Mouse (Mus musculus): ENCODE data around the gene Gm10334. TPM values are rescaled to one million over a fixed set of nuclear protein-coding genes. Genes with fewer than 3 reads are reported as not detected.
"Not testable (repeated sequence)": the region's sequence is repeated elsewhere in the genome, so short reads cannot be mapped to it uniquely, and the experiment has no call there.

The Gm10334 gene
- not detected in 2 replicates for total RNA-seq (2017)

- not testable (repeated sequence) for ATAC-seq (replicated peaks in 1 of 2; ENCODE audit: insufficient read depth in 1 of 2, low FRiP score in 2 of 2, low TSS enrichment in 1 of 2, low read depth in 1 of 2, poor library complexity in 2 of 2, severe bottlenecking in 2 of 2)
Measured at GRCm38 (mm10) chr6:41446045-41446444, at the start of gene Gm10334. Gm10334 (minus strand) TSS chr6:41446145.

- ATAC-seq (replicated peaks in 1 of 2; ENCODE audit: insufficient read depth in 1 of 2, low FRiP score in 2 of 2, low TSS enrichment in 1 of 2, low read depth in 1 of 2, poor library complexity in 2 of 2, severe bottlenecking in 2 of 2) = not testable (repeated sequence)
Measured at GRCm38 (mm10) chr6:41458632-41459031, 12.7 kb upstream of the Gm10334 start, which contains the start of gene Prss1. Prss1 (plus strand) TSS chr6:41458932.

GRCm38 (mm10) chr6:41442261-41442660 lies 3.7 kb downstream of the Gm10334 start:
- not testable (repeated sequence) for ATAC-seq (replicated peaks in 1 of 2; ENCODE audit: insufficient read depth in 1 of 2, low FRiP score in 2 of 2, low TSS enrichment in 1 of 2, low read depth in 1 of 2, poor library complexity in 2 of 2, severe bottlenecking in 2 of 2)

Other genes starting within 250 kb of the Gm10334 start
- gene Try4, start 143.9 kb downstream of the Gm10334 start, total RNA-seq (2017) = not detected in 2 replicates
- gene Try5, start 129.3 kb downstream of the Gm10334 start, total RNA-seq (2017) = not detected in 2 replicates
- not detected in 2 replicates for gene Try10, start 92.0 kb downstream of the Gm10334 start, total RNA-seq (2017)
- gene Prss3, start 68.5 kb downstream of the Gm10334 start, total RNA-seq (2017) = not detected in 2 replicates
- not detected in 2 replicates for gene Gm5771, start 53.8 kb downstream of the Gm10334 start, total RNA-seq (2017)
- gene Prss1, start 12.8 kb upstream of the Gm10334 start, total RNA-seq (2017) = not detected in 2 replicates
- not detected in 2 replicates for gene Prss2, start 75.6 kb upstream of the Gm10334 start, total RNA-seq (2017)
- gene Ephb6, start 159.3 kb upstream of the Gm10334 start, total RNA-seq (2017) = 10.7 and 17.9 TPM in 2 replicates
- gene Trpv6, start 190.3 kb upstream of the Gm10334 start, total RNA-seq (2017) = not detected in 2 replicates
- not detected in 2 replicates for gene Trpv5, start 234.6 kb upstream of the Gm10334 start, total RNA-seq (2017)
- gene Llcfc1, start 238.3 kb upstream of the Gm10334 start, total RNA-seq (2017) = not detected in 2 replicates

All from hematopoietic stem cell, adult 5-6 weeks (primary cell).